Mouse (Mus musculus): Measurements from ENCODE around the gene Ntf5. TPM values are rescaled to one million over a fixed set of nuclear protein-coding genes. Genes with fewer than 3 reads are reported as not detected.
A peak's percentile ranks its signal among the peaks of the same experiment; 100 is the strongest.

Gene Ntf5
- polyA plus RNA-seq, 1 experiment from 2014 or later = 2.7 TPM

DNA sequence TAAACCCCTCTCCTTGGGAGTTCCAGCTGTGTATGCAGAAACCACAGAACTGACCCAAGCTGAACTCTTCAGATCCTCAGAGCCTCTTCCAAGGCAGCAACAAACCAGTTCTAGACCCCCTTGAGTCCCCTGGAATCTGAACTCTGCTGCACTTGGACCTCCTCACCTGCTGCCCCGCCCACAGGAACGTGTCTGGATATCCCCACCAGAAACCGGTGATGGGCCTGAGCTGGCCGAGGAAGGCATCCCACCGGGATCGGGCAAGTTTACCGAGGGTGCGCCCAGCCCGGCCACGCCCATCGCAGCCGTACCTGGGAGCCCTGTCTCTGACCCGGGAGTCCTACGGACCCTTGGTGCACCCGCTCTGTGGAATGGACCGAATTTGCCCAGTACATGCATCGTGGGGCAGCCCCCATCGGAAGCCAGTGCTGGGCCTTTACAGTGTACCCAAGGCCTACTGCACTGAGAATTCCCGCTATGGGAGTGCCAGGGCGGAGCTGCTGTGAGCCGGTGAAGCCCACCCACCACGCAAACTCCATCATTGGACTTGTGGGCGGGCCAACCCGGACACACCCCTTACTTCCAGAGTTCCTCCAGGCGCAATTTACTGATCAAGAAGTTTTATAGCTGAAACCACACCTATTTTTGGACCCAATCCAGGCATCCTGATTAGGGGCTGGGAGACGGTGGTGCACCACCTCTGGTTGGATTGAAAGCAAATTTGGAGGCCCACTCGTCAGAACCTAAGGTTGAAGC lies 6.5 kb downstream of the Ntf5 start:
- 0 out of 2 replicates have a peak, but pooled peaks have one; percentile 16 for ATAC-seq (ENCODE audit: insufficient read depth, low FRiP score, low read depth)
- Histone ChIP-seq H3K9ac (no peak overlapping the region), H3K27ac (no peak overlapping the region), H3K27me3 (replicated peaks) (peaks cover 32% of the 10 kb centered on the region), H3K4me3 (replicated peaks) (no peak overlapping the region), H3K36me3 (peaks cover 36% of the 10 kb centered on the region), H3K4me2 (no peak overlapping the region), H3K4me1 (peaks cover 22% of the 10 kb centered on the region), H3K9me3 (no peaks in the 10 kb centered on the region)
- WGBS = 14% methylated on average over 27 of the region's 27 CpGs

DNA sequence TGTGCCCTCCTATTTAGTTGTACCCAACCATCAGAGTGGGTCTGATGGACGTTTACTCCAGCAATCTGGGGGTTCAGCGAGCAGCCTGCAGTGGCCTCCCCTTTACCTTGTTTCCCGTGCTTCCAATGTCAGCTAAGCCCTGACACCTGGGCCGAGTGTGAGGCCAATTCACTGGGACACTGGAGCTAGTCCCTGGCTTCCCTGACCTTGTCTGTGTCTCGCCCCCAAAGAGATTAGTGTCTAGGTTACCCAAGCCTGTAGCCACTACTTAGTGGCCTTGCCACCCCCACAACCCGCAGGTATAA lies 7.1 kb downstream of the Ntf5 start, which contains the start of gene Lhb:
Gene Lhb, plus strand, starts transcription at position 206 of the 305 bp plus-strand sequence.
- no peaks in the 10 kb centered on the region for H3K9me3 ChIP-seq
- no peak within 1 kb of the TSS for H3K9ac ChIP-seq
- WGBS = 60% methylated on average over 6 of the region's 6 CpGs
- no peak within 1 kb of the TSS for H3K4me2 ChIP-seq
- peaks cover 17% of the 10 kb centered on the region for H3K4me1 ChIP-seq
- ATAC-seq (ENCODE audit: insufficient read depth, low FRiP score, low read depth) = no peak
- no peak within 1 kb of the TSS for H3K4me3 ChIP-seq (replicated peaks)
- H3K36me3 ChIP-seq = peaks cover 42% of the 10 kb centered on the region
- peaks cover 27% of the 10 kb centered on the region for H3K27me3 ChIP-seq (replicated peaks)
- no peak within 1 kb of the TSS for H3K27ac ChIP-seq

DNA sequence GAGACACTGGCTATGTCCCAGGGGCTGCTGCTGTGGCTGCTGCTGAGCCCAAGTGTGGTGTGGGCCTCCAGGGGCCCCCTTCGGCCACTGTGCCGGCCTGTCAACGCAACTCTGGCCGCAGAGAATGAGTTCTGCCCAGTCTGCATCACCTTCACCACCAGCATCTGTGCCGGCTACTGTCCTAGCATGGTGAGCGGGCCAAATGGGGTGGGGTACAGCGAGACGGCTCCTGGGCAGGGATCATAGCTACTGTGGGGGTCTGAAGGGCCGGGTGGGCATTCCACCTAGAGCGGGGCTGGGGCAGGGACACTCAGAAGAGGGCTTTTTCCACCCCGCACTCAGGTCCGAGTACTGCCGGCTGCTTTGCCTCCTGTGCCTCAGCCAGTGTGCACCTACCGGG lies 7.7 kb downstream of the Ntf5 start:
- Histone ChIP-seq H3K9me3 (no peaks in the 10 kb centered on the region), H3K4me3 (replicated peaks) (no peak overlapping the region), H3K36me3 (peaks cover 42% of the 10 kb centered on the region), H3K4me1 (peaks cover 14% of the 10 kb centered on the region), H3K27ac (no peak overlapping the region), H3K9ac (no peak overlapping the region), H3K27me3 (replicated peaks) (peaks cover 21% of the 10 kb centered on the region), H3K4me2 (no peak overlapping the region)
- 87% methylated on average over 14 of the region's 14 CpGs for WGBS
- no peak for ATAC-seq (ENCODE audit: insufficient read depth, low FRiP score, low read depth)

DNA sequence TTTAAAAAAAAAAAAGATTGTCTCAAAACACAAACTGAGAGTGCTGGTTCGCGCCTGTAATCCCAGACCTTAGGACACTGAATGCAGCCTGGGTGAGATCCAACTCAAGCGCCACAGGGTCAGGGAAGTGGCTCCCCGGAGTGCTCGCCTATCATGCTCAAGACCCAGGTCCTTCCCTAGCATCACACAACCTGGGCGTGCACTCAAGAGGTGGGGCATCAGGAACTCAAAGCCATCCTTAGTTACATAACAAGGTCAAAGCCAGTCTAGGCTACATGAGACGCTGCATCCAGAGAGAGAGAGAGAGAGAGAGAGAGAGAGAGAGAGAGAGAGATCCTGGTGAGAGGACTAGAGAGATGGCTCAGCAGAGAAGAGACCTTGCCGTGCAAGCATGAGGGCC lies 13.1 kb downstream of the Ntf5 start:
- Histone ChIP-seq H3K27ac (no peak overlapping the region), H3K36me3 (peaks cover 66% of the 10 kb centered on the region), H3K27me3 (replicated peaks) (no peaks in the 10 kb centered on the region), H3K4me2 (no peak overlapping the region), H3K4me3 (replicated peaks) (no peak overlapping the region), H3K4me1 (no peaks in the 10 kb centered on the region), H3K9me3 (no peaks in the 10 kb centered on the region), H3K9ac (no peak overlapping the region)
- ATAC-seq (ENCODE audit: insufficient read depth, low FRiP score, low read depth) = no peak
- WGBS = 88% methylated on average over 8 of the region's 8 CpGs

DNA sequence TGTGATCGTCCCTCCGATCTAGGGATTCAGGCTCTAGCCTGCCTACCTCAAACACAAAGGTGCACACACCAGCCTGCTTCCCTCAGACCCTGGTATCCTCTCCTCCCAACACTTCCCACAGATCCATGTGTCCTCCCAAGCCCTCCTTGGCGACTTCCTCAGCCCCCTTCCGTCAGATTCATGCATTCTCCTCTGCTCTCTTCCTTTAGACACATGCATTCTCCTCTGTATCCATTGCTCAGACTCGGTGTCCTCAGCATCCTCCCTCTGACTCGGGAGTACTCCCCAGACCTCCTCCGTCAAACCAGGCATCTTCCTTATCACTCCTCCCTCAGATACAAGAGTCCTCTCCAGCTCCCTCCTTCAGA lies 20.3 kb downstream of the Ntf5 start:
- peak overlapping the region; percentile 85 for H3K4me2 ChIP-seq
- 2% methylated on average over 7 of the region's 7 CpGs for WGBS

DNA sequence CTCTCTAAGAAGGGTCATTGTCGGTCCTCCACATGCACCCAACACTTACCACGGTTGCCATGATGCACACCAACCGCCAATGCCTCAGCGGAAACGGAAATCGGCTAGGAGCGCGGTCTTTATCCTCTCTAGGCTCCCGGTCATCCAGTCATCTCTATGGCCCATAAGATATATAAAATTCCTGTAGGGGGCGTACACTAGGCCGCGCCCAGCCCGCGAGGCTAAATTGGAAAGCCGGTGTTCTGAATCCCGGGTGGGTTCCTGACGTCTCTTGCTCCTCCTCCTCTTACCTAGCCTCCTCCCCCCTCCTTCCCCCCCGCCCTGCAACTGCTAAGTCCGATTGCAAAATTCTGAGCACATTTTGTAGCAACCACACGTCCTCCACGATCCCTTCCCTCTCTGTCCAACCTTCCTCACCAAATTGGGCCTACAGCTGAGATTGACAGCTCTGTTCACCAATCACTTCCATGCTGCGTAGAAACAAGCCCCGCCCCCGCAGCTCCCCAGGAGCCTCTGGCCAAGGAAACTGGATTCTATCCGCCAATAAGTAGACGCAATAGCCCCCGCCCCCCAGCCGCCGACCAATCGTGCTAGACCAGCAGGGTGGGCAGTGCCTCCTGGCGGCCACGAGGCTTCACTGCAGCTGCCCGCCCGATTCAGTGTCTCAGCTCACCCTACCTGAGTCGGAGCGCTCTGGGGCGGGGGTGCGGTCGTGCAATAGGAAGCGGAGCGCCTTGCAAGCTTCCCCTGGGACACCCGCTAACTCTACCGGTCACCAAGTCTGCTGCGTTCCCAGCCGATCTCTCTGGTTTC lies 20.9 kb downstream of the Ntf5 start, which contains the start of gene Gys1:
Gene Gys1, plus strand, starts transcription at position 642 of the 813 bp plus-strand sequence.
- peak within 1 kb of the TSS; percentile 85 for H3K4me2 ChIP-seq
- no peaks in the 10 kb centered on the region for H3K27me3 ChIP-seq (replicated peaks)
- WGBS = under 1% methylated on average over 45 of the region's 45 CpGs
- peak within 1 kb of the TSS; percentile 89 for H3K4me3 ChIP-seq (replicated peaks)
- H3K36me3 ChIP-seq = peaks cover 16% of the 10 kb centered on the region
- ATAC-seq (ENCODE audit: insufficient read depth, low FRiP score, low read depth) = peak; percentile 97
- H3K4me1 ChIP-seq = peaks cover 39% of the 10 kb centered on the region
- peak within 1 kb of the TSS; percentile 89 for H3K27ac ChIP-seq
- H3K9me3 ChIP-seq = no peaks in the 10 kb centered on the region
- H3K9ac ChIP-seq = peak within 1 kb of the TSS; percentile 85

More for the DNA sequence above, 20.3 kb downstream of the Ntf5 start:
- no peak for ATAC-seq (ENCODE audit: insufficient read depth, low FRiP score, low read depth)
- Histone ChIP-seq H3K9ac (peak overlapping the region; percentile 85), H3K27ac (peak overlapping the region; percentile 89), H3K27me3 (replicated peaks) (no peaks in the 10 kb centered on the region), H3K9me3 (no peaks in the 10 kb centered on the region), H3K36me3 (peaks cover 20% of the 10 kb centered on the region), H3K4me3 (replicated peaks) (peak overlapping the region; percentile 89), H3K4me1 (peaks cover 39% of the 10 kb centered on the region)

DNA sequence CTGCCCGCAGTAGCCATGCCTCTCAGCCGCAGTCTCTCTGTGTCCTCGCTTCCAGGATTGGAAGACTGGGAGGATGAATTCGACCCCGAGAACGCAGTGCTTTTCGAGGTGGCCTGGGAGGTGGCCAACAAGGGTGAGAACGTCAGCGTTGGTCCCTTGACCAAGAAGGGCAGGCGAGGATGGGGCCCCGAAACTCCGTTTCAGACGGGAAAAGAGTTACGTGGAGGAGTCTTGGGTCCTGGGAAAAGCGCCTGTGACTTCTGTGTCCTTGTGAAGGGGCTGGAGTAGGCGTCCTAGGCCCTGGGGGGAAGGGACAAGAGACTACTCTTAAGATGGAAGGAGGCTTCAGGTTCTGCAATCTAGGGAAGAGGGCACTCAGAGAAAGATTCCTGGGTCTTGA lies 21.5 kb downstream of the Ntf5 start:
- ATAC-seq (ENCODE audit: insufficient read depth, low FRiP score, low read depth) = no peak
- H3K9ac ChIP-seq = peak overlapping the region; percentile 79
- peak overlapping the region; percentile 73 for H3K4me2 ChIP-seq
- peaks cover 19% of the 10 kb centered on the region for H3K36me3 ChIP-seq
- no peaks in the 10 kb centered on the region for H3K9me3 ChIP-seq
- H3K27me3 ChIP-seq (replicated peaks) = no peaks in the 10 kb centered on the region
- H3K27ac ChIP-seq = peak overlapping the region; percentile 74
- 2% methylated on average over 16 of the region's 16 CpGs for WGBS
- peaks cover 39% of the 10 kb centered on the region for H3K4me1 ChIP-seq
- H3K4me3 ChIP-seq (replicated peaks) = peak overlapping the region; percentile 89

DNA sequence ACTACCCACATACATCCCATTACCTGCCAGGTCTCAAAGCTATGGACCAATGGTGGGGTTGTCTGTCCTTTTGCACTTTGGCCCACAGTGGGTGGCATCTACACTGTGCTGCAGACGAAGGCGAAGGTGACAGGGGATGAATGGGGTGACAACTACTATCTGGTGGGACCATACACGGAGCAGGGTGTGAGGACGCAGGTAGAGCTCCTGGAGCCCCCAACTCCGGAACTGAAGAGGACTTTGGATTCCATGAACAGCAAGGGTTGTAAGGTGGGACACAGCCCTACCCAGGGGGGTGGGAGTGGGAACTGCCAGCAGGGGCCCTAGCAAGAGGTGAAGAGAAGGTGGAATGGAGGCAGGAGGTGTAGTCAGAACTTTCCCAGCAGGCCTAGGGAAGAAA lies 22.9 kb downstream of the Ntf5 start:
- no peak for ATAC-seq (ENCODE audit: insufficient read depth, low FRiP score, low read depth)
- H3K9me3 ChIP-seq = no peaks in the 10 kb centered on the region
- no peak overlapping the region for H3K9ac ChIP-seq

DNA sequence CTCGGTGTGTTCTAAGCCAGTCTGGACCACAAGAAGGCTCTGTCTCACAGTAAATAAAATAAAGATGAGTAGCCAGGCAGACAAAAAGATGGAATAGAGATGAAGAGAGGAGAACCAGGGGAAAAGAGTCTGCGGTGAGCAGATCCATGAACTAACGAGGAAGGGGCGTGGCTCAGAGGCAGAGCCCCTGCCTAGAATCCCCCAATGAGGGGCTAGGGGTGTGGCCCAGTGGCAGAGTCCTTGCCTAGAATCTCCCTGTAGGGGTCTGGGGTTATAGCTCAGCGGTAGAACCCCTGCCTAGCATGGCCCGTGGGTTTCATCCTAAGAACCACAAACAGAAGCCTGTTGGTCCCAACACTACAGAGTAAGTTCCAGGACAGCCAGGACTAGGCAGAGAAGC lies 23.6 kb downstream of the Ntf5 start:
- H3K4me2 ChIP-seq = no peak overlapping the region

More for the DNA sequence above, 22.9 kb downstream of the Ntf5 start:
- H3K36me3 ChIP-seq = peaks cover 13% of the 10 kb centered on the region; the same call in 1 of the 2 replicates
- no peak overlapping the region for H3K4me3 ChIP-seq (replicated peaks)
- no peaks in the 10 kb centered on the region for H3K27me3 ChIP-seq (replicated peaks)
- peaks cover 39% of the 10 kb centered on the region for H3K4me1 ChIP-seq
- H3K4me2 ChIP-seq = 0 out of 2 replicates have a peak overlapping the region, but pooled peaks have one; percentile 15
- H3K27ac ChIP-seq = no peak overlapping the region
- WGBS = 89% methylated on average over 5 of the region's 5 CpGs

DNA sequence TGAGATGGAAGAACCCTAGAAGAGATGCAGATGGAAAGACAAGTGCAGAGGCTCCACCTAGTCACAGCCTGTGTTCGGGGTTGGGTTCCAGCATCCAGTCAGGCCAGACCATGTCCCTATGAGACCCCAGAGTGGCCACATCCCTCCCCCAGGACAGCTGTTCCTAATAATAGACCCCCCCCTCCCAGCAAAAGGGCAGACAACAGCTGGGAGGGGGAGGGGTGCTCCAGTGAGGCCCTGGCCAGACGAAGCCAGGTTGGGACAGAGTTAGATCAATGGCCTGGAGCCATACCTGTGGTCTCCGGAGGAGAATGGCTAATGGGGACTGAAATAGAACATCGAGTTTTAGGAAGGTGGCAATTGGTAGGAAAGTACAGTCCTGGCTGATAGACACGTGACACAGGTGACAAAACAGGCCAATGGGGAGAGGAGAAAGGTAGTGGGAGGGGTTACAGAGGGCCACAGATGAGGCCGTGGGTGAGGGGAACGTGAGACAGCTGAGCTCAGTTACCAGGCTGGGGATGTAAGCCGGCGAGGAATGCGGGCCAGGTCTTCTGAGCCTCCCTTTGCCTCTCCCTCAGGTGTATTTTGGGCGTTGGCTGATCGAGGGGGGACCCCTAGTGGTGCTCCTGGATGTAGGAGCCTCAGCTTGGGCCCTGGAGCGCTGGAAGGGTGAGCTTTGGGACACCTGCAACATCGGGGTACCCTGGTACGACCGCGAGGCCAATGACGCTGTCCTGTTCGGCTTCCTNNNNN lies 24.2 kb downstream of the Ntf5 start, which contains the start of gene Ruvbl2:
Gene Ruvbl2, minus strand, starts transcription at position 576 of the 756 bp plus-strand sequence.
- H3K36me3 ChIP-seq = peaks cover 10% of the 10 kb centered on the region; the same call in 1 of the 2 replicates
- peaks cover 37% of the 10 kb centered on the region for H3K4me1 ChIP-seq
- no peak within 1 kb of the TSS for H3K9ac ChIP-seq
- no peak for ATAC-seq (ENCODE audit: insufficient read depth, low FRiP score, low read depth)
- no peak within 1 kb of the TSS for H3K4me3 ChIP-seq (replicated peaks)
- peak within 1 kb of the TSS; percentile 21 for H3K4me2 ChIP-seq
- no peak within 1 kb of the TSS for H3K27ac ChIP-seq
- 28% methylated on average over 19 of the region's 19 CpGs for WGBS
- no peaks in the 10 kb centered on the region for H3K27me3 ChIP-seq (replicated peaks)
- no peaks in the 10 kb centered on the region for H3K9me3 ChIP-seq

More for the DNA sequence above, 23.6 kb downstream of the Ntf5 start:
- 42% methylated on average over 6 of the region's 6 CpGs for WGBS
- Histone ChIP-seq H3K4me3 (replicated peaks) (no peak overlapping the region), H3K4me1 (peaks cover 39% of the 10 kb centered on the region), H3K27me3 (replicated peaks) (no peaks in the 10 kb centered on the region), H3K9me3 (no peaks in the 10 kb centered on the region), H3K36me3 (peaks cover 10% of the 10 kb centered on the region; the same call in 1 of the 2 replicates), H3K9ac (no peak overlapping the region), H3K27ac (no peak overlapping the region)
- ATAC-seq (ENCODE audit: insufficient read depth, low FRiP score, low read depth) = no peak

DNA sequence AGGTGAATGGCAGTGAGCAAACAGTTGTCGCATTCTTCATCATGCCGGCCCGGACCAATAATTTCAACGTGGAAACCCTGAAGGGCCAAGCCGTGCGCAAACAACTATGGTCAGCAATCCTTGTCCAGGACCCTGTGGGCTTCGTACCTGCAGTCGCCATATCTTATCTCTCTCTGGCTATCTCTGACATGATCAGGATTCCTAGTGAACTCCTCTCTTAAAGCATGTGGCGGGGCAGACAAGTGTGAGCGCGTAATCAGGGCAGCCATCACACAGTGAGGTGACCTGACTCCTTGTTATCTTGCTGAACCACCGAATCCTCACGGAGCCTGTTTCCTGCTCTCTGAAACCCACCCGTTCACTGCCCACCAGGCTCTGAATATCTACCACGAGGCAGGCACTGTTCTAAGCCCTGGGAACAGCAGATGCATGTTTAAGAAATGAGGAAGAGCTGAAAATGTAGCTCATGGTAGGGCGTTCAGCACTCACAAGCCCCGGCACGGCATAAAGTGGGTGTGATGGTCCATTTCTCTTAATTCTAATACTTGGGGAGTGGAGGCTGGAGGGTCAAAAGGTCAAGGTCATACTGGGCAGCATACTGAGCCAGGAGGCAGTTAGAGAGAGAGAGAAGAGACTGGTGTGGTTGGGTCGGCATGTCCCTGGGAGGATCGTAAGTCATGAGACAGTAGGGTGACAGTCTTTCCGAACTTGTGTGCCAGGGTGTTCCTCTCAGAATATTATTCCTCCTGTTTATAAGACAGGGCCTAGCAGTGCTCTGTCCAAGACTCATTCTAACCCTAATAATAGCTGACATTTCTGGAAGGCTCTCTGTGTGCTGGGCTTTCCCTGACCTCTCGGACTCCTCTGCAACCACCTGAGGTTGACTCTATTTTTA lies 30.3 kb downstream of the Ntf5 start:
- H3K36me3 ChIP-seq = peaks cover 28% of the 10 kb centered on the region
- no peak for ATAC-seq (ENCODE audit: insufficient read depth, low FRiP score, low read depth)

More for the DNA sequence above, 30.3 kb downstream of the Ntf5 start:
- H3K4me3 ChIP-seq (replicated peaks) = no peak overlapping the region
- H3K9me3 ChIP-seq = no peaks in the 10 kb centered on the region
- 75% methylated on average over 22 of the region's 22 CpGs for WGBS
- H3K4me1 ChIP-seq = 0 out of 2 replicates have a peak, but pooled peaks cover 2% of the 10 kb centered on the region
- H3K27ac ChIP-seq = no peak overlapping the region
- no peak overlapping the region for H3K9ac ChIP-seq
- no peaks in the 10 kb centered on the region for H3K27me3 ChIP-seq (replicated peaks)
- no peak overlapping the region for H3K4me2 ChIP-seq
